Mouse (Mus musculus) embryonic facial prominence, embryonic 14.5 days (tissue): Measurements from ENCODE around the gene Zfp28. TPM values are rescaled to one million over a fixed set of nuclear protein-coding genes. Genes with fewer than 3 reads are reported as not detected.
"Not testable (repeated sequence)": the region's sequence is repeated elsewhere in the genome, so short reads cannot be mapped to it uniquely, and the experiment has no call there.

Experiments used
- ATAC-seq: fragments of 200-750 bp; cut with Nextera tagmentation; 2 replicates; pipeline ENCODE4 v1.8.0; 2017; ENCODE audit warnings: low read depth, moderate number of reproducible peaks, moderate TSS enrichment
- DNase-seq: peaks from one replicate; pipeline ENCODE4 v3.0.0-alpha.2; 2015; ENCODE audit warnings: low spot score
- H3K27ac ChIP-seq: fragments of 300-500 bp; sonication (generic); replicated peaks from 2 replicates; pipeline ENCODE4 v1.5.1; 2014; ENCODE audit warnings: low read depth, mild to moderate bottlenecking, low read length, moderate library complexity
- H3K27me3 ChIP-seq: fragments of 300-500 bp; sonication (generic); replicated peaks from 2 replicates; pipeline ENCODE4 v1.6.1; 2014; ENCODE audit warnings: low read length; ENCODE audit not compliant: control insufficient read depth, insufficient read depth
- H3K36me3 ChIP-seq: fragments of 300-500 bp; sonication (generic); 2 replicates; pipeline ENCODE4 v1.6.1; 2014; ENCODE audit warnings: low read length, mixed read lengths; ENCODE audit not compliant: control insufficient read depth, insufficient read depth
- H3K4me1 ChIP-seq: fragments of 300-500 bp; sonication (generic); 2 replicates; pipeline ENCODE4 v1.6.1; 2014; ENCODE audit warnings: antibody characterized with exemption, low read length; ENCODE audit not compliant: control insufficient read depth, insufficient read depth
- H3K4me2 ChIP-seq: fragments of 300-500 bp; sonication (generic); 2 replicates; pipeline ENCODE4 v1.6.1; 2014; ENCODE audit warnings: low read depth, mild to moderate bottlenecking, low read length, moderate library complexity, mixed read lengths
- H3K4me3 ChIP-seq: fragments of 300-500 bp; sonication (generic); 2 replicates; pipeline ENCODE4 v1.5.1; 2014; ENCODE audit warnings: low read depth, mild to moderate bottlenecking, low read length
- H3K9ac ChIP-seq: fragments of 300-500 bp; sonication (generic); 2 replicates; pipeline ENCODE4 v1.6.1; 2014; ENCODE audit warnings: low read depth, mild to moderate bottlenecking, low read length, moderate library complexity, mixed read lengths
- H3K9me3 ChIP-seq: fragments of 300-500 bp; sonication (generic); 2 replicates; pipeline ENCODE4 v1.6.1; 2016; ENCODE audit warnings: low read length; ENCODE audit not compliant: control insufficient read depth
- WGBS: fragments of 180-500 bp; shearing (Covaris S2); extraction: QIAGEN DNeasy Blood & Tissue Kit; methylation state at CpG from one replicate; pipeline ENCODE4 v1.1.7; 2014; 5-methylcytosine and 5-hydroxymethylcytosine counted together
- polyA plus RNA-seq: library from polyadenylated mRNA; unstranded; fragments of >200 nt; fragmentation: Nextera tagmentation; extraction: Ambion mirVana; gene quantifications from 2 replicates; pipeline ENCODE4 v1.2.1, GENCODE M21; 2014

The Zfp28 gene
- polyA plus RNA-seq, 1 experiment from 2014 or later = 8.5 TPM

- H3K4me1 ChIP-seq = peaks cover 6% of the 10 kb centered on the region
- H3K4me3 ChIP-seq = peak overlapping the region; percentile 46
- DNase-seq (peak; percentile 99), ATAC-seq (peak; percentile 95)
- WGBS = under 1% methylated on average over 36 of the region's 38 CpGs
- peak overlapping the region; percentile 59 for H3K4me2 ChIP-seq
- peak overlapping the region; percentile 66 for H3K9ac ChIP-seq
- no peaks in the 10 kb centered on the region for H3K9me3 ChIP-seq
- H3K27me3 ChIP-seq = no peaks in the 10 kb centered on the region
- H3K27ac ChIP-seq = peak overlapping the region; percentile 86
- no peaks in the 10 kb centered on the region for H3K36me3 ChIP-seq
Measured at GRCm38 (mm10) chr7:6362268-6363046, 20.6 kb upstream of the Zfp28 start.

- no peaks in the 10 kb centered on the region for H3K27me3 ChIP-seq
- H3K4me2 ChIP-seq = peak within 1 kb of the TSS; percentile 59
- H3K4me1 ChIP-seq = peaks cover 6% of the 10 kb centered on the region
- peak within 1 kb of the TSS; percentile 86 for H3K27ac ChIP-seq
- under 1% methylated on average over 23 of the region's 23 CpGs for WGBS
- H3K4me3 ChIP-seq = peak within 1 kb of the TSS; percentile 46
- H3K36me3 ChIP-seq = no peaks in the 10 kb centered on the region
- peak; percentile 98 for DNase-seq
- H3K9ac ChIP-seq = peak within 1 kb of the TSS; percentile 66
- ATAC-seq = peak; percentile 89
- no peaks in the 10 kb centered on the region for H3K9me3 ChIP-seq
Measured at GRCm38 (mm10) chr7:6363047-6363488, 20.0 kb upstream of the Zfp28 start, which contains the start of gene Zfp78. Zfp78 (plus strand) TSS chr7:6363280.

GRCm38 (mm10) chr7:6364761-6365160, 18.3 kb upstream of the Zfp28 start:
- DNase-seq = no peak
- H3K27ac ChIP-seq = no peak overlapping the region

GRCm38 (mm10) chr7:6367185-6367584, 15.9 kb upstream of the Zfp28 start:
- no peak overlapping the region for H3K9ac ChIP-seq
- H3K27me3 ChIP-seq = no peaks in the 10 kb centered on the region
- H3K27ac ChIP-seq = no peak overlapping the region
- H3K4me1 ChIP-seq = peaks cover 6% of the 10 kb centered on the region
- no peak for ATAC-seq
- no peak overlapping the region for H3K4me3 ChIP-seq
- no peak for DNase-seq
- no peaks in the 10 kb centered on the region for H3K36me3 ChIP-seq
- no peaks in the 10 kb centered on the region for H3K9me3 ChIP-seq
- 93% methylated on average over 5 of the region's 5 CpGs for WGBS
- no peak overlapping the region for H3K4me2 ChIP-seq

More at GRCm38 (mm10) chr7:6364761-6365160, 18.3 kb upstream of the Zfp28 start:
- H3K9ac ChIP-seq = no peak overlapping the region
- H3K4me2 ChIP-seq = no peak overlapping the region
- no peak overlapping the region for H3K4me3 ChIP-seq
- no peak for ATAC-seq
- H3K9me3 ChIP-seq = no peaks in the 10 kb centered on the region
- H3K36me3 ChIP-seq = no peaks in the 10 kb centered on the region
- H3K4me1 ChIP-seq = peaks cover 6% of the 10 kb centered on the region
- 46% methylated on average over 1 of the region's 1 CpGs for WGBS
- H3K27me3 ChIP-seq = no peaks in the 10 kb centered on the region

- DNase-seq, H3K4me1 ChIP-seq, H3K27ac ChIP-seq, H3K4me3 ChIP-seq, H3K27me3 ChIP-seq, H3K9me3 ChIP-seq, H3K36me3 ChIP-seq, H3K4me2 ChIP-seq, ATAC-seq, H3K9ac ChIP-seq: not testable (repeated sequence)
- 82% methylated on average over 5 of the region's 5 CpGs for WGBS
Measured at GRCm38 (mm10) chr7:6368146-6368545, 14.9 kb upstream of the Zfp28 start.

GRCm38 (mm10) chr7:6369460-6369859, 13.6 kb upstream of the Zfp28 start:
- no peak overlapping the region for H3K27ac ChIP-seq
- no peak overlapping the region for H3K4me3 ChIP-seq
- H3K9me3 ChIP-seq = no peaks in the 10 kb centered on the region
- H3K4me2 ChIP-seq = no peak overlapping the region
- 85% methylated on average over 3 of the region's 3 CpGs for WGBS
- no peaks in the 10 kb centered on the region for H3K27me3 ChIP-seq
- H3K4me1 ChIP-seq = no peaks in the 10 kb centered on the region
- no peak overlapping the region for H3K9ac ChIP-seq
- ATAC-seq (no peak), DNase-seq (no peak)
- H3K36me3 ChIP-seq = no peaks in the 10 kb centered on the region

GRCm38 (mm10) chr7:6372993-6373392, 10.1 kb upstream of the Zfp28 start:
- Histone ChIP-seq H3K27me3 (no peaks in the 10 kb centered on the region), H3K36me3 (no peaks in the 10 kb centered on the region; the same call in 1 of the 2 replicates), H3K4me1 (no peaks in the 10 kb centered on the region), H3K9me3 (no peaks in the 10 kb centered on the region), H3K4me3 (no peak overlapping the region), H3K27ac (no peak overlapping the region), H3K4me2 (no peak overlapping the region), H3K9ac (no peak overlapping the region)
- 91% methylated on average over 3 of the region's 3 CpGs for WGBS
- ATAC-seq = no peak
- no peak for DNase-seq

- Histone ChIP-seq H3K4me3 (no peak overlapping the region), H3K27me3 (no peaks in the 10 kb centered on the region), H3K27ac (no peak overlapping the region), H3K36me3 (no peaks in the 10 kb centered on the region; the same call in 1 of the 2 replicates), H3K4me2 (no peak overlapping the region), H3K9me3 (no peaks in the 10 kb centered on the region), H3K9ac (no peak overlapping the region), H3K4me1 (no peaks in the 10 kb centered on the region)
- 83% methylated on average over 8 of the region's 8 CpGs for WGBS
- no peak for ATAC-seq
- no peak for DNase-seq
Measured at GRCm38 (mm10) chr7:6378441-6378840, 4.7 kb upstream of the Zfp28 start.

GRCm38 (mm10) chr7:6381431-6381830, 1.7 kb upstream of the Zfp28 start:
- WGBS = 84% methylated on average over 2 of the region's 2 CpGs
- H3K9ac ChIP-seq = no peak overlapping the region
- DNase-seq (no peak), ATAC-seq (no peak)
- no peak overlapping the region for H3K4me2 ChIP-seq
- no peak overlapping the region for H3K4me3 ChIP-seq
- H3K4me1 ChIP-seq = no peaks in the 10 kb centered on the region
- no peaks in the 10 kb centered on the region for H3K36me3 ChIP-seq
- no peaks in the 10 kb centered on the region for H3K27me3 ChIP-seq
- no peak overlapping the region for H3K27ac ChIP-seq
- H3K9me3 ChIP-seq = no peaks in the 10 kb centered on the region
